Mouse (Mus musculus) large intestine, adult 2 months (tissue): Measurements from ENCODE around the gene Tmem8b. TPM values are rescaled to one million over a fixed set of nuclear protein-coding genes. Genes with fewer than 3 reads are reported as not detected.

Source experiments
- DNase-seq: peaks from one replicate; pipeline ENCODE4 v3.0.0-alpha.2; 2012; ENCODE audit warnings: low read depth, low spot score
- WGBS: fragments of 180-500 bp; shearing (Covaris S2); methylation state at CpG from one replicate; pipeline ENCODE4 v1.1.7; 2018; 5-methylcytosine and 5-hydroxymethylcytosine counted together
- polyA plus RNA-seq: library from polyadenylated mRNA; depleted of rRNA; stranded (reverse); fragments of >200 nt; gene quantifications from 2 replicates; pipeline ENCODE4 v1.2.3, GENCODE M21; 2012

Gene Tmem8b
- polyA plus RNA-seq, 1 experiment, result 2.0 TPM

DNA sequence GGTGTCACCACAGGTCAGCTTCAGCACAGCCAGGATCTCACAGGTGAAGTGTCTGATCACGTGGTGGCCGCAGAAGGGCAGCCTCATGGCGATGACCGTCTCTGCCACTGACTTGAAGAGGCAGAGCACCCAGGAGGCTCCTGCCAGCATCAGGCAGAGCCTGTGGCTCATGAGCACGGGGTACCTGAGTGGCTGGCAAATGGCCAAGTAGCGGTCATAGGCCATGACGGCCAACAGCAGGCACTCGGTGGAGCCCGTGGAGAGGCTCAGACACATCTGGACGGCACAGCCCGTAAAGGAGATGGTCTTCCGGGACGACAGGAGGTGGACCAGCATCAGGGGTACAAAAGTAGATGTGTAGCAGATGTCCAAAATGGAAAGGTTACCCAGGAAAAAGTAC lies 37.2 kb downstream of the Tmem8b start:
- DNase-seq, result no peak
- 67% methylated on average over 13 of the region's 13 CpGs for WGBS

DNA sequence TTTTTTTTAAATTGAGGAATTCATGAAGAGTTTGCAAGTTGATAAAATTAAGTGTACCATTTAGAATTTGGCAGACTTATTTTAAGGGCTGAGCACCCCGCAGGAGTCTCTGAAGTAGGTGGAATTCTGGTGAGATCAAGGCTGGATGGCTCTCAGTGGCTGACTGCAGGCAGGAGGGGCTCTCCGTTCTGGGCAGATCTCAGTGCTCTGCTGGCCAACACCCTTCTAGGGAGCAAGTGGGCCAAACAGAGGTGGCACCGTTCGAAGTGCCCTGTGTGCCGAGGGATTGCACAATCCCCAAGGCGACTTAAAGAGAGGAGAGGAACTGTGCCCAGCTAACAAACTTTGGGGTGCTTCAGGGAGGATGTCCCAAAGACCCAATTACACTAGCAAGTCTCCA lies 41.1 kb downstream of the Tmem8b start, which contains the start of gene Olfr71:
Olfr71 (minus strand) TSS at position 387 of the 400 bp plus-strand sequence.
- DNase-seq, result no peak
- WGBS, result 33% methylated on average over 6 of the region's 6 CpGs

DNA sequence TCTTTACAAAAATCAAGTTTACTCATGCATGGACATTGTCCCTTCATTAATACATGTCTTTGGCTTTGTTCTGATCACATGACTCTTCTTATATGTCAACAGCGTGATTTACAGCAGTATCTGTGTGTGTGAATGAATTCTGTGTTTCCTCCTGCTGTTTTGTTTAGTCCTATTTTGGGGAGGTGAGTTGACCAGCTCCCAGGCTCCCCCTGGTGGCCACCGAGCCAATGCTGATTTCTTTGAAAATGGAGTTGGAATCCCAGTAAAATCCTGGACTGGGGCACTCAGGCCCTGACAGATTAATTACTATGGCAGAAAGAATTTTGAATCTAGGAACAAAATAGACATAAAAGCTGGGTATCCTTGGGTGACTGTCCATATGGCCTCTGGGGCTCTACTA lies 43.0 kb downstream of the Tmem8b start:
- DNase-seq, result no peak
- 1% methylated on average over 2 of the region's 2 CpGs for WGBS

DNA sequence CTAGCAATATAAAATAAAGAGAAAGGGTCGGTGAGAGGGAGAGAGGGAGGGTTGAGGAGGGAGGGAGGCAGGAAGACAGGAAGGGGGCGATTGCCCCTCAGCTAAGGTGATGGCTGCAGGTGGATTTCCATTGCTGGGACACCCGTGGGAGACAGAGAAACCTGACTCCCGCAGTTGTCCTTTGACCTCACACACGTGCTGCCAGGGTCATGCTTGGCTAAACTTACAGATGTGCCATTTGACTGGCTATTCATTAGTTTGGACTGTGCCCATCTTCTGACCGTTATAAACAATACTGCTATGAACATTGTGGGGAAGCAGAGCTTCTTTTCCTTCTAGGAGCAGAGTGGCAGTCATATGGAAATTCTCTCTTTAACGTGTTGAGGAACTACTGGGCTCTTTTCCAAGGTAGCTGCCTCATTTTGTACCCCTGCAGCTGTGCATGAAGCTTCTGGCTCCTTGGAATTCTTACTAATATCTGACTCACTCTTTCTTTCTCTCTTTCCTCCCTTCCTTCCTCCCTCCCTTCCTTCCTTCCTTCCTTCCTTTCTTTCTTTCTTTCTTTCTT lies 45.0 kb downstream of the Tmem8b start:
- DNase-seq, result no peak
- WGBS, result 22% methylated on average over 7 of the region's 7 CpGs

DNA sequence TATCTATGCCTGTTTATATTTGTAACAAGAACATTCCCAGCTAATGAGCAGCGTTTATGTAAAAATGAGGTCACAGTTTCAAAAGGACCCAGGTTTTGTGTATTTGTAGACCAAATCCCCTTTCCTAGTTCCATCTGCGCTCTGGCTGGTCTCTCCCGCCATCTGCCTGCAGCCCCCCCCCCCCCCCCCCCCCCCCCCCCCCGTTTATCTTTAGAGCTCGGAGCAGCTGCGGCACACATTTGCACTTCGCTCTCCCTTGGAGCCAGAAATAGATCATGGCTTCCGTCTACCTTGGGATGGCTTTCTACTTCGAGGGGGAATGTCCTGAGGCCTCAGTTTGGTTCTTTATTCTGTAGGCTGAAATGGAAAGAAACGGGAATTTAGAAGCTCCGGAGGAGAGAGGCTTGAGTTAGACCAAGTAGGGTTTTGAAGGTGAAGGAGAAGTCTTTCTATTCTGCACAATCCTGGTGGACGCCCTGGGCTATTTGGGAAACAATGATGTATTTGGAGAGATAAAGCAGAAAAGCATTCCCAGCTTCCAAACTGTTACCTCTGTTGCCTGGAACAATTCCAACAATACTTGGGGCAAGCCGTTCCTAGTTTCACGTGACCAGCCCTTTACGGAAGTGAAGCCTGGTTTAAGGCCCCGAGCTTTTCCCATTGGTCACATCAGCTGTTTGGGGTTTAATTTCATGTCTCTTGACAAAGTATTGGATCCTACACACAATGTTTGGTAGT lies 51.9 kb downstream of the Tmem8b start:
- no peak for DNase-seq
- 55% methylated on average over 13 of the region's 16 CpGs for WGBS

DNA sequence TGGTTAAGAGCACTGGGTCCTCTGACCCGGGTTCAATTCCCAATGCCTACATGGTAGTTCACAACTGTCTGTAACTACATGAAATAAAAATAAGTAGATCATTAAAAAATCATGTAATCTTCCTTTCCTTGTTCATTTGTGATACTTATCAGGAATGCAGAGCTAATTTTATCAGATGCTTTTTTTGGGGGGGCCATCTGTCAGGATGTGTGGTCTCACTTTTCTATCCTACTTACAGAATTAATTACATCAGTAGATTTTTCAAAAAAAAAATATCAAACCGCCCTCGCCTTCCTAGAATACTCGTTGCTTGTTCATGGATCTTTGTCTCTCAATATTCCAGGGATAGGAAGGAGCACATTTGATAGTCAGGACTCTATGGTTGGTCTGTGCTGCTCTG lies 53.4 kb downstream of the Tmem8b start:
- no peak for DNase-seq
- 86% methylated on average over 4 of the region's 4 CpGs for WGBS

DNA sequence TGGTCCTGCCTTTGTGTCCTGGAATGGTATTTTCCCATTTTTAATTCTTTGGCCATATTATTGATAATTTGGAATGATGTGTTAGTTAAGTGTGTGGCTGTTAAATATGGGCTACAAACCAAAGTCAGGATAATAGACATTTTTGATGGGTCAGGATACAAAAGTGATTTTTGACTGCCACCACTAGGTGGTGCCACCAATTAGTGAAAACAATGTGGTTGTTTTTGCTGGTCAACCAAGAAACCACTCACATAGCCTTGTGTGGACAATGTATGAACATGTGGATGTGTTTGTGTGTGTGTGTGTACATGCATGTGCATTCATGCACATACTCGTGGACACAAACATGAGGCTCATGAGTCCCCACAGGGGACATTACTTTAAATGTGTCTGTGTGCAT lies 56.0 kb downstream of the Tmem8b start:
- DNase-seq, result no peak
- WGBS, result 40% methylated on average over 1 of the region's 1 CpGs

DNA sequence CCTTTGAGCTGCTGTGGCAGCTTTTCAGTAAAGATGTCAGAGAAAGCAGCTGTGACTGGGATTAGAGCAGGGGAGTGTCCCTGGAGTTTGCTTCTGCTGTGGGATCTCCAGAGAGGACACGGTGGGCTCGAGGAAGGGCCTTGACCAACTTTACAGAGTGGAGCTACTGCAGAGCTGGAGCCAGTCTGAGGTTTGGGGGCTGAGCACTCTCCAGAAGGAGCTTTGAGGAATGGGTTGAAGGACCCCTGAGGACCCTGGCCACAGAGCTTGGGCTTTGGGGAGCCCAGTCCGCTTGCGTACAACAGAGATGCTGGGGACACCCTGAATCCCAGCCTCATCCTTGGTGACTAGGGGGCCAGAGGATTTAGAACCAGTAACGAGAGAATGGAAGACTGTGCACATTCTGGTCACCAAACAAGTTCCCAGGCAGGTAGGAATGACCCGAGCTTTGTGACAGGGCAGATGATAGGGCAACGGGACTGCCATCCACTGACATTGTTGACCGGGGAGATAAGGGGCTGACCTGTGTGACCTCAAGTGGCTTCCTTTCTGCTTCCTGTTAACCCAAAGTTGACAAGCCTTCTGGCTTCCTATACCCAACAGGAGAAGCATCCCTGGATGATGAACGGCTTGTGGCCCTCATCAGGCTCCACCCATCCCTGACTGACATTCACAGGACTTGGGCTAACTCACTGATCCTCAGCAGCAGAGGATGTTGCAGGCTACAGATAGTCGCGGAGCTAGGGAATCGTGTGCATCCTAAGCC lies 57.6 kb downstream of the Tmem8b start:
- 45% methylated on average over 12 of the region's 12 CpGs for WGBS
- DNase-seq, result no peak

DNA sequence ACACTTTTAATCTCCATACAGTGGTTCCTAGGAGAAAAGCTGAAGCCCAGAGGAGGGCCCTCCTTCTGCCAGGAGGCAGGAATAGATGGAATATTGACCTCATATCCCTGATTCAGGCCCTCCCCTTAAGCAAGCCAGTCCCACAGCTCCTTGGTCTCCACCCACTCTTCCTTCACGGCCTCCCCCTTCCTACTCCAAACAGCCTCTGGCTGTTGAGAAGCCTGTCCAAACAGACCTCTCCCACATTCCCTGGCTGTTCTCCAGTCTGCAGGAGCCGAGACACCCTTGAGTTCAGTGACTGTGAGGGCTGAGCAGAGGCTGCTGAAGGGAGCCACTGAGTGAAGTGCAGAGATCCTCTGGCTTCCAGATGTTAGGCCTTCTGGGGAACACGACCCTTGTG lies 58.2 kb downstream of the Tmem8b start, which contains the start of gene Hrct1:
Hrct1 (plus strand) TSS at position 194 of the 400 bp plus-strand sequence.
- 15% methylated on average over 3 of the region's 3 CpGs for WGBS
- peak; percentile 35 for DNase-seq

DNA sequence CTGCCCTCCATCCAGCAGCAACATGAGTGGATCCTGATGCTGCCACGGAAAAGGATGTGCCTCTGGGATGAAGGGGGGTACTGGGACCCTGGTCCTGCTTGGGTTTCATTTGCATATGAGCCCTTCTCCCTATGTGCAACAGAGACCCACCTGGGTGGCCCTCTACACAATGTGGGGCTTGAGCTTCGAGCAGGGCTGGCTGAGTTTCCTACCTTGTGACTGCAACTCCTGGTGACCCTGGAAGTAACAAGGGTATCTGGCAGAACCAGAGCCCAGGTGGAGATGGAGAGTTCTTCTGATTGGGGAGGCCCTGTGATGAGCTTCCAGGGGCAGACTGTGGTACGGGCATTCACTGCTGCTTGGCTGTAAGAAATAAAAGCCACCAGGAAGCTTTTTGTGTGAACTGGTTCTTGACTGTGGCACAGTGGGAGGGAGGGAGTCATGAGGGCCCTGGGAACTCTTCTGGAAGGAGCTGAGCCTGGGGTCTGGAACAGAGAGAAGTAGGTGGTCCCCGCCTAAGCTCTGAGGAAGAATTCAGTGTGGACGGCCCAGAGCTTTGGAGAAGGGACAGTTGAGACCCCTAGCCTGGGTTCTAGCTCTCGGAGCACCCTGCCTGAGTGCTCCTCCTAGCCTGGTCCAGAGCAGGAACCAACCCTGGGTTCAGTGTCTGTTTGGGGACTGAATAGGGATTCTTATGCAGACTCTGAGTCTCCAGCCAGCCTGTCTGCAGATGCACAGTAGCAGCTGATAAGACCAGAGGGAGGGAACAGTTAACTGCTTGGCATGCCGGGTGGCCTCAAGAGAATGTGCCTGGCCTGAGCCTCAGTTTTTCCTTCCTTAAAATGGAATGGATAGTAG lies 59.2 kb downstream of the Tmem8b start:
- DNase-seq, result no peak

DNA sequence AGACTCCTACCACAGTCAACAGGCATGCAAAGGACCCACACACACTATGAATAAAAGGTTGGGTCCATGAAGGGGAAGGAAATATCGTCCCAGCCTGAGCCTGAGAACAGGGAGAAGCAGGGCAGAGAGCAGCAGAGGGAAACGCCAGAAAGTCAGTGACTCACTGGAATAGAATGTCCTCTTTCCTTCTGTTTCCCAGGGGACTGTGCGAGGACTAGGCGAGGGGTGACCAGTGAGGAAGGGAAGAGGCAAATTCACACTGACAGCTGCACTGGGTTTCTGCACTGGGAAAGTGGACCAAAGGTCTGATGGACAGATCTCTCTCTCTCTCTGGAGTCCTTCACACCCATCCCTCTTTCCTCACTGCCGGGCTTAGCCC lies 59.8 kb downstream of the Tmem8b start:
- DNase-seq, result peak; percentile 11
- 6% methylated on average over 5 of the region's 5 CpGs for WGBS

More for the DNA sequence above, 59.2 kb downstream of the Tmem8b start:
- 58% methylated on average over 7 of the region's 7 CpGs for WGBS

DNA sequence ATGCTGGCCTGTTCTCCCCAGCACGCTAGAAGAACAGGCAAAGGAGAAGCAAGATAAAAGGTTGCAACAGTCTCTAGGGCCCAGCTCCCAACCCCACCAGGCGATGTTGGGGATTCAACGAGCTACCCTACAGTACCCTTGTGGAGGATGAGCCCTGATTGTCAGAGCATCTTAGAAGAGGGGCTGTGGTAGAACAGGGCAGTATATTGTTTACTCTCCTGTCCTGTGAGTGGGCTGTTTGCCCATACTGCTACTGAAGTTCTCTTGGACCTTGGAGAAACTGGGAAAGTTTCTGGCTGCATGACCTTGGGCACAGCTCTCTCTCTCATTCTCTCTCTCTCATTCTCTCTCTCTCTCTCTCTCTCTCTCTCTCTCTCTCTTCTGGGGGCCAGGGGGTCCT lies 60.4 kb downstream of the Tmem8b start:
- no peak for DNase-seq
- WGBS, result 59% methylated on average over 3 of the region's 3 CpGs

DNA sequence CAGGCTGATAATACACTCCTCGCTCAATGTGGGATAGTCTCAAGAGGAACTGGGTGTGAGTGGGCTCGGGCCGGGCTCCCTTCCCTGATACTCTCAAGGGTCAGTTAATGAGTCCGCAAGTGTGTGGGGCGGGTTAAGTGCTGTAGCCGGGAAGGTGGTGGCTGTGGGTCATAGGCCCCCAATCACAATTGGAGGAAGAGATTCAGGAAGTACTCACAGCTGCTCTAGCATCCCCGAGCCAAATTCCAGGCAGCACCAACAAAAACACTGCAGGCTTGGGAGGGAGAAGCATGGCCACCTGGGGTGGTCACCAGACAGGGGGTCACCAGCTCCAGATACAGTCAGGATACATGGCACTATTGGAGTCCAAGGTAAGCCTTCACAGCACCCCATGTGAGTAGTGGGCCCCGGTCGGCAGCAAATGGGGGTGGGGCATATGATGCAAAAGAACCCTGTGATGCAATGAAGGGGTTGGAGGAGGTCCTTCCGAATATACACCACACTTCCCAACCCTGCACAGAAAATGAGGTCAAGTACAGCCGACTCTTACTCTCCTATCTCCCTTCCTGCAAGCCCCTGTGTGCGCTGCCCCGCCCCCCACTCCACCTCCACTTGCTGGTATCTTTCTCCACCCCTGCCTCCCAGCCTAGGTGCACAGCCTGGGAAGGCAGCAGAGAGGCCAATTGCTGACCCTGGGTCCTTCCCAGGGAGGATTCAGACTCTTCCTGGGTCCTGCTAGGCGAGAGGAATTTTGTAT lies 61.2 kb downstream of the Tmem8b start, which contains the start of gene Spaar:
Spaar (plus strand) TSS at position 241 of the 757 bp plus-strand sequence.
- DNase-seq, result no peak
- 53% methylated on average over 14 of the region's 14 CpGs for WGBS

DNA sequence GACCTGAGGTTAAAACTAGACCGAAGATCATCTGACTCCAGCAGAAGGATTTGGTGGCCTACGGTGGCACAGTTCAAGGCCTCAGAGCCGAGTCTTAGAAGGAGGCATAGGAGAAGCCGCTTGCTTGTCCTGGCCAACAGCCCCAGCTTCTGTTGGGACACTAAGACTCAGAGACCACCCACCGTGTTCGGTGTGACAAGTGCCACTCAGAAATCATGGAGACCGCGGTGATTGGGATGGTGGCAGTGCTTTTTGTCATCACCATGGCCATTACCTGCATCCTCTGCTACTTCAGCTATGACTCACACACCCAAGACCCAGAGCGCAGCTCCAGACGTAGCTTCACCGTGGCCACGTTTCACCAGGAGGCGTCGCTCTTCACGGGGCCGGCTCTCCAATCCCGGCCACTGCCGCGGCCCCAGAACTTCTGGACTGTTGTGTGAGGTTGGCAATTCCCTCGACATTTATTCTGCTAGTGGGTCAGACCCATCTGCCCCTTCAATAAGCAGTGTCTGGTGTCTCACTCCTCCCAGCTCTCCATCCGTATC lies 62.1 kb downstream of the Tmem8b start:
- 66% methylated on average over 21 of the region's 21 CpGs for WGBS
- no peak for DNase-seq

DNA sequence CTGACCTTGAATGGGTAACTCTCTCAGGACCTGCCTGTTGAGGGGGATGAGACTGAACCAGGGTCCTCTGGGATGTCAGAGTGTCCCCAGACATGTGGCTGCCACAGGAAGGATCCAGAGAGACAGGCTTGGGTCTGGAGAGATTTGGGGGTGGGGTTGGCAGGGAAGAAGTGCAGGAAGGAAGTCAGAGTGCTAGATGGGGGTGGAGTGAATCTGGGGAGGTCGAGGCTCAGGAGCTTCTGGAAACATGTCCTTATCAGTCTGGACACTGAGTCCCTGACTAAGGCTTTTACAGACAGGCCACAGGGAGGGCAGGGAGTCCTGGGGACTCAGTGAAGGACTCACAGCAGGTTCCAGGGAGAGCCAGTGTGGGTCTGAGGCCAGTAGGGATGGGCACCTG lies 63.4 kb downstream of the Tmem8b start:
- no peak for DNase-seq
- WGBS, result 11% methylated on average over 1 of the region's 1 CpGs

DNA sequence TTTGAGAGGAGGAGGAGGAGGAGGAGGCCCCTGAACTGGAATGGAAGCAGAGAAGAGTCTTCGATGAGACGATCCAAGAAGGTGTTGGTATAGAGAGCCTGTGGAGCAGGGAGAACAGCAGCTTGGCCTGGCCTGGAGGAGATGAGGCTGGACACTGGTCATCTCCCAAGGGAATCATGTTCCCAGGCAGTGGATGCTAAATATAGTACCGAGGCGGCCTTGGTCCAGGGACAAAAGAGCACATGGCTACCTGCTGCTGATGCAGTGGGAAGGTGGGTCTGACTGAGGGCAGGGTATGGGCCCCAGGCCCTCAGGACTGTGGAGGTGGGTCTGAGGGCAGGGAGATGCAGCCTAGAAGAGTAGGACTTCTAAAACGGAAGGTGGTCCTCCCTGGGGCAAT lies 64.4 kb downstream of the Tmem8b start:
- DNase-seq, result no peak
- WGBS, result 80% methylated on average over 5 of the region's 5 CpGs

DNA sequence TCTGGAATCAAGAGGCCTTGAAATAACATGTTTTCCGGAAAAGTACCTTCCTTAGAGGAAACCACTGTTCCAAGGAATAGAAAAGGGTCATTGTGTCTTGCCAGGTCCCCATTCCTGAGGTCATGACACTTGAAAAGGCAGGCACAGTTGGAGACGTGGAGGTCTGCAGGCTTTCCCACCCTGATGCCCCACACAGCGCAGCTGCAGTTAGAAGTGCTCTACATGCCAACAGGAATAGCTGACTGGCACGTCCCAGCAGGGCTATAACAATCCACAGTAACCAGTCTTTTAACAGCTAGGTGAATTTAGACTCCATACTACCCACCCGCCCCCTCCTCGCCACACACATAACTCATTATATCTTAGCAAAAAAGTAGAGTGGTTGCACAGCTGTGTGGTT lies 68.4 kb downstream of the Tmem8b start:
- WGBS, result 73% methylated on average over 6 of the region's 6 CpGs
- DNase-seq, result no peak

DNA sequence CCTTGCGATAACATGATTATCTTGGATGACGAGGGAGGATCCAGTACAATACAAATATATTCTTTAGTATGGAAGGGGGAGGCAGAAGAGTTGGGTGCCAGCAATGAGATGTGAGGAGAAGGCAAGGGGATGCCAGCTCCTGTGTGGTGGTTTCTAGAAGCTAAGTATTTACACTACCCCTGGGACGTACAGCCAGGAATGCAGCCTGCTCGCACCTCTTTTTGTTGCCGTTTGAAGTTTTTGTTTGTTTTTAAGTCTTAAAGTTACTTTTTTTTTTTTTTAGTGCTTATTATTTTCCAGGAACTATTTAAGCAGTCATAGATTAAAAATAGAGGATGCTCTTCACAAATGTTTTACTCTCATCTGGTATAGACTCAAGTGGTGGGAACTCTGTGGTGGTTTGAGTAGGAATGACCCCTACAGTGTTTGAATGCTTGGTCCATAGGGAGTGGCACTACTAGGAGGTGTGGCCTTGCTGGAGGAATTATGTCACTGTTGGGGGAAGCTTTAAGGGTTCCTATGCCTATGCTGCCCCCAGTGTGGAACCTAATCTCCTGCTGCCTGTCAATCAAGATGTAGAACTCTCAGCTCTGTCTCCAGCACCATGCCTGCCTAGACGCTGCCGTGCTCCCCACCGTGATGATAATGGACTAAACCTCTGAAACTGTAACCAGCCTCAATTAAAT lies 70.4 kb downstream of the Tmem8b start:
- no peak for DNase-seq
- WGBS, result 43% methylated on average over 8 of the region's 8 CpGs
